ENCODE assay signal across 8 mouse cellular contexts in genomic region chr1:138618012-138618354, GRCm38 (mm10). TPM values are rescaled to one million over a fixed set of nuclear protein-coding genes. Genes with fewer than 3 reads are reported as not detected.
A peak's percentile ranks its signal among the peaks of the same experiment; 100 is the strongest.
DNase-seq lines count a peak whose midpoint lies in the region; ATAC-seq and TF ChIP-seq lines count a peak whose summit lies in the region.

No protein-coding gene starts in this region.

- peak; percentile 85 for DNase-seq in CD4-positive helper T cell, adult 2 months (ENCODE audit: low read depth, low spot score)
- DNase-seq in brain, embryonic 14.5 days (ENCODE audit: low read depth), result peak; percentile 93
- peak; percentile 92 for DNase-seq in liver
- peak; percentile 51 to 60 for DNase-seq in monocyte, adult 2 months (ENCODE audit: low read depth in 1 of 2, low spot score in 2 of 2)
- peak; percentile 72 for DNase-seq in spleen, postnatal 14 days (ENCODE audit: low spot score in 2 of 2)

- H3K27ac ChIP-seq in heart, embryonic 11.5 days (ENCODE audit: low read depth, low read length), result peak overlapping the region; percentile 70
- H3K27ac ChIP-seq in kidney, embryonic 16.5 days (ENCODE audit: low read length), result peak overlapping the region; percentile 99

- peak; percentile 24; the same call in 1 of the 2 replicates for TF ChIP-seq CTCF in brain, embryonic 14.5 days (IDR thresholded peaks at IDR 0.05; ENCODE audit: borderline replicate concordance, extremely low read depth, insufficient read depth, insufficient read length)

- peak; percentile 27; the same call in 1 of the 2 replicates for TF ChIP-seq POLR2A in brain, embryonic 14.5 days (IDR thresholded peaks at IDR 0.05; ENCODE audit: borderline replicate concordance, extremely low read depth, insufficient read depth, insufficient read length, poor library complexity, severe bottlenecking)

- peak overlapping the region; percentile 86 for H3K4me2 ChIP-seq in heart, embryonic 11.5 days
- peak overlapping the region; percentile 78 for H3K4me2 ChIP-seq in kidney, embryonic 16.5 days (replicated peaks; ENCODE audit: low read depth, low read length)

- H3K27me3 ChIP-seq in heart, embryonic 11.5 days (ENCODE audit: control insufficient read depth, insufficient read depth, low read length), result no peaks in the 10 kb centered on the region
- H3K27me3 ChIP-seq in kidney, embryonic 16.5 days (ENCODE audit: insufficient read depth, low read length), result no peaks in the 10 kb centered on the region

- 2% methylated on average over 11 of the region's 11 CpGs for WGBS in heart, embryonic 11.5 days (ENCODE audit: insufficient replicate concordance)
- 0% methylated on average over 11 of the region's 11 CpGs for WGBS in kidney, embryonic 16.5 days

- H3K4me1 ChIP-seq in heart, embryonic 11.5 days (ENCODE audit: control insufficient read depth, insufficient read depth, low read length), result 0 out of 2 replicates have a peak, but pooled peaks cover 2% of the 10 kb centered on the region
- H3K4me1 ChIP-seq in kidney, embryonic 16.5 days (ENCODE audit: insufficient read depth, low read length), result peaks cover 25% of the 10 kb centered on the region

- peak; percentile 88 for ATAC-seq in erythroblast, adult 5-6 weeks (replicated peaks; ENCODE audit: low FRiP score, poor library complexity, severe bottlenecking)
- peak; percentile 91 for ATAC-seq in heart, embryonic 11.5 days (replicated peaks; ENCODE audit: insufficient number of reproducible peaks, low FRiP score, low TSS enrichment)
- ATAC-seq in kidney, embryonic 16.5 days (ENCODE audit: low FRiP score, low TSS enrichment), result peak; percentile 92

- peak overlapping the region; percentile 96 for H3K4me3 ChIP-seq in heart, embryonic 11.5 days (ENCODE audit: low read depth, low read length)
- H3K4me3 ChIP-seq in kidney, embryonic 16.5 days (ENCODE audit: low read length), result peak overlapping the region; percentile 83

- H3K36me3 ChIP-seq in heart, embryonic 11.5 days (ENCODE audit: control insufficient read depth, insufficient read depth, low read length), result no peaks in the 10 kb centered on the region
- H3K36me3 ChIP-seq in kidney, embryonic 16.5 days (ENCODE audit: insufficient read depth, low read length), result no peaks in the 10 kb centered on the region

- H3K9ac ChIP-seq in heart, embryonic 11.5 days (ENCODE audit: low read depth, low read length), result peak overlapping the region; percentile 93
- peak overlapping the region; percentile 75 for H3K9ac ChIP-seq in kidney, embryonic 16.5 days (replicated peaks; ENCODE audit: low read length)

- H3K9me3 ChIP-seq in heart, embryonic 11.5 days (replicated peaks; ENCODE audit: control insufficient read depth, low read length), result no peaks in the 10 kb centered on the region
- H3K9me3 ChIP-seq in kidney, embryonic 16.5 days (ENCODE audit: low read length), result no peaks in the 10 kb centered on the region

RNA-seq across cellular contexts. Expression of gene Nek7, which starts 2.0 kb away (rescaled TPM):
- polyA plus RNA-seq in brain, embryonic 14.5 days (2012; rRNA removed), result 7.2 and 8.5 TPM in 2 replicates
- 31.1 and 31.3 TPM in 2 replicates for total RNA-seq in erythroblast, adult 5-6 weeks (2015; ENCODE audit: low replicate concordance)
- 35.2 and 47.1 TPM in 2 replicates for total RNA-seq in erythroblast, adult 5-6 weeks (2017; ENCODE audit: low replicate concordance)
- polyA plus RNA-seq in heart, embryonic 11.5 days (2014; fragmentation: Nextera tagmentation; extraction: Ambion mirVana), result 47.1 TPM in 2 replicates
- 42.6 and 43.7 TPM in 2 replicates for polyA plus RNA-seq in kidney, embryonic 16.5 days (2015; fragmentation: Nextera tagmentation; extraction: Ambion mirVana)

Comparison
In these comparisons a context has a peak if more than half of its experiments do, and no peak if none do; other contexts are left out.
1. Peak in every context shown above with its lines: DNase-seq, ATAC-seq, H3K4me3 ChIP-seq and H3K27ac ChIP-seq.